Mouse (Mus musculus) G1E (cell line): ENCODE measurements around the gene Gpr3. TPM values are rescaled to one million over a fixed set of nuclear protein-coding genes. Genes with fewer than 3 reads are reported as not detected.
A peak's percentile ranks its signal among the peaks of the same experiment; 100 is the strongest.

ENCODE experiments used
- ATAC-seq: 2 replicates; pipeline ENCODE4 v1.8.0; 2016; ENCODE audit warnings: mild to moderate bottlenecking; ENCODE audit not compliant: insufficient number of reproducible peaks, poor library complexity, low FRiP score, severe bottlenecking; ENCODE audit errors: extremely low read depth
- DNase-seq: peaks from one replicate; pipeline ENCODE4 v3.0.0; 2012; ENCODE audit warnings: low spot score
- H3K27me3 ChIP-seq: 2 replicates; pipeline ENCODE4 v1.6.1; 2012; ENCODE audit warnings: mild to moderate bottlenecking, low read length, inconsistent platforms; ENCODE audit not compliant: insufficient read depth
- H3K36me3 ChIP-seq: replicated peaks from 2 replicates; pipeline ENCODE3; 2012; ENCODE audit warnings: mild to moderate bottlenecking, inconsistent platforms
- H3K4me1 ChIP-seq: 2 replicates; pipeline ENCODE4 v1.6.1; 2012; ENCODE audit warnings: low read depth, low read length, inconsistent platforms, mixed read lengths; ENCODE audit not compliant: insufficient read depth
- H3K4me3 ChIP-seq: 2 replicates; pipeline ENCODE4 v1.5.1; 2012; ENCODE audit warnings: low read depth, mild to moderate bottlenecking, inconsistent platforms, low read length, moderate library complexity, mixed read lengths
- H3K9me3 ChIP-seq: replicated peaks from 2 replicates; pipeline ENCODE4 v1.6.1; 2012; ENCODE audit warnings: inconsistent platforms
- CTCF ChIP-seq: IDR thresholded peaks from 2 replicates; pipeline ENCODE4 v1.5.1; 2012; ENCODE audit warnings: low read depth, low read length, inconsistent platforms, mixed read lengths
- GATA1 ChIP-seq: IDR thresholded peaks from 2 replicates; pipeline ENCODE4 v1.6.1; 2012; ENCODE audit warnings: borderline replicate concordance, low read length, inconsistent platforms, mixed read lengths
- GATA2 ChIP-seq: IDR thresholded peaks from 2 replicates; pipeline ENCODE4 v1.6.1; 2012; ENCODE audit warnings: low read depth, low read length, inconsistent platforms, borderline replicate concordance
- POLR2AphosphoS5 ChIP-seq: IDR thresholded peaks from 2 replicates; pipeline ENCODE4 v1.6.1; 2012; ENCODE audit warnings: low read depth, low read length, inconsistent platforms; ENCODE audit not compliant: insufficient replicate concordance
- TAL1 ChIP-seq: conservative IDR thresholded peaks from 2 replicates; pipeline ENCODE4 v1.6.1; 2012; ENCODE audit warnings: low read depth, low read length, inconsistent platforms, mixed read lengths
- polyA plus RNA-seq: library from polyadenylated mRNA; stranded (reverse); fragments of >175 nt; gene quantifications from 2 replicates; pipeline ENCODE4 v1.2.3, GENCODE M21; 2012
- total RNA-seq, 2 experiments: library from RNA; stranded (forward) in 1 of 2; stranded (reverse) in 1 of 2; fragments of 200-1000 nt in 1 of 2; fragments of >200 nt in 1 of 2; fragmentation: Nextera tagmentation in 1 of 2; gene quantifications; 2 replicates each; pipeline ENCODE4 v1.2.3; 2014 to 2017

Gpr3 gene
- total and polyA plus RNA-seq, 3 experiments, result 0.10 to 0.16 TPM; not detected in 1

DNA sequence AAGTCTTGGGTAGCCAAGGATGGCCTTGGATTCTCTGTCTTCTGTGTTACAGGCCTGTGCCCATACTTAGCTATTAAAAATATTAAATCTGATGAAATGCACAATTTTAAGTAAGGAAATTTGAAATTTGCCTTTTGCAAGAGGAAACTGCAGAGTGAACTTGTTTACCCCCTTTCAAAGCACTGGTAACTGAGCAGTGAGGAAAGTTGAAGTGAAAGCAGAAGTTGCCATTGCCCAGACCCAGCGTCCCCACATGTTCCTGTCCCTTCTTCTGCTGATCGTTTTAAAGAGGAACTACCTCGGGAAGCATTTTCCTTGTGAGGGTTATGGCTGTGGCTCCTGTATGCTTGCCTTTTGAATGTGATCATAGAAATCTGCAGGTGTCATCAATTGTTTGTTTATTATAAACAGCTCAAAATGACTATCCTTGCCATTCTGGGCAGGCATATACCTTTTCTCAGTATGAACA lies 42.2 kb downstream of the Gpr3 start:
- ATAC-seq, result no peak
- Histone ChIP-seq H3K4me3 (no peak overlapping the region; the same call in 1 of the 2 replicates), H3K9me3 (no peaks in the 10 kb centered on the region), H3K4me1 (peaks cover 30% of the 10 kb centered on the region), H3K36me3 (peaks cover 45% of the 10 kb centered on the region), H3K27me3 (no peaks in the 10 kb centered on the region)
- peak; percentile 45 for DNase-seq
- TF ChIP-seq GATA2 (no peak), GATA1 (no peak), CTCF (no peak), POLR2AphosphoS5 (no peak), TAL1 (no peak)

DNA sequence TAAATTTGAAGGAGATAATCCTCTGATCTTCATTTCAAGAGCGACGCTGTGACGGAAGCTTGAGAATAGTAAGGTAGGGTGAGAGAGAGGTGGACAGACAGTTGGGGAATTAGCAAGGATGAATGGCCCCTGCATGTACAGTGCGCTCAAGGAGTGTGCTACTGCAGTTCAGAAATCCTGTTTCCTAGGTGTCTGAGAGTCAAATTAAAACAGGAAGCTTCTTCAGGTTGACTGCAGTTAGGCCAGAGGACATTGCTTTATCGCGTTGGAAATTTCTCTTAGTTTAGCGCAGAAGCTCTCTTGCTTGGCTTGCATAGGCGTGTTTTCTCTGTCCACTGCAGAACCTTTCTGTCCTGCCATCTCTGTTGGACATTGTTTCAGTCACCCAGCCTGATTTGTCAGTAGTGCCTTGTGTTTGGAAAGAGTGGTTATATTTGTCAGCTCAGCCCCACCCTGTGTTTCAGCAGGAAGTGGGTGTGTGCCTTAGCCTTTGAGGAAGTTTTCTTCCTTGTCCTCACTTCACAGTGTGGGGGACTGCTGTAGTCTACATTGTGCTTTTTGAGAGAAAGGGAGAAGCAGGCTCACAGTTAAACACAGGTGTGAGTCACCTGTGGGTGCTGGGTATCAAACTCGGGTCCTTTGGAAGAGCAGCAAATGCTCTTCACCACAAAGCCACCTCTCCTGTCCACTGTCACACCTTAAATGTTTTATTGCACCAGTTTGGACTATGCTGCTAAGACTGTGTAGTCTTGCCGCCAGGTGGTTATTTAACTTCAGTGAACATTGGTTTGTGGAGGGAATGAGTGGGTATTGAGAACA lies 42.9 kb downstream of the Gpr3 start:
- Histone ChIP-seq H3K9me3 (no peaks in the 10 kb centered on the region), H3K4me1 (peaks cover 30% of the 10 kb centered on the region), H3K4me3 (no peak overlapping the region; the same call in 1 of the 2 replicates), H3K27me3 (no peaks in the 10 kb centered on the region), H3K36me3 (peaks cover 50% of the 10 kb centered on the region)
- DNase-seq, result peak; percentile 40
- TF ChIP-seq GATA1 (no peak), CTCF (no peak), GATA2 (no peak), TAL1 (no peak)
- ATAC-seq, result peak; percentile 45

DNA sequence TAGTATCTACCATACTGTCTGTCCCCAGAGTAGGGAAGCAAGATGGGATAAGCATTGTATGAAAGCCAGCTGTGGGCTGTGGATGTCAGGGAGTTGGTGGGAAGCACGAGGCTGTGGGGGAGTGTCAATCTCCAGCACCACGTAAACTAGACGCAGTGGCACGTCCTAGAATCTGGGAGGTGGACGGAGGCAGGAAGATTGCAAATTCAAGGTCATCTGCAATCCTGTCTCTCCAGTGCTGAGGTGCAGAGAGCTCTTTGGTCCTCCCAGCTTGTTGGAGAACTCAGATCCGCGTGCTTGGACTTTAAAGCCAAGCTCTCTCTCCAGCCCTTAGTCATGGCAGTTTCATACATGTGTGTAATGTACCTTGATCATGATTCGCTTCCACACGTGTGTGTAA lies 45.6 kb downstream of the Gpr3 start:
- DNase-seq (no peak), ATAC-seq (no peak)
- Histone ChIP-seq H3K4me3 (no peak overlapping the region), H3K9me3 (no peaks in the 10 kb centered on the region), H3K4me1 (peaks cover 25% of the 10 kb centered on the region), H3K36me3 (peaks cover 49% of the 10 kb centered on the region), H3K27me3 (no peaks in the 10 kb centered on the region)
- no peak for TF ChIP-seq GATA1
- TF ChIP-seq CTCF, result no peak
- TF ChIP-seq GATA2, result no peak
- no peak for TF ChIP-seq POLR2AphosphoS5
- TF ChIP-seq TAL1, result no peak

DNA sequence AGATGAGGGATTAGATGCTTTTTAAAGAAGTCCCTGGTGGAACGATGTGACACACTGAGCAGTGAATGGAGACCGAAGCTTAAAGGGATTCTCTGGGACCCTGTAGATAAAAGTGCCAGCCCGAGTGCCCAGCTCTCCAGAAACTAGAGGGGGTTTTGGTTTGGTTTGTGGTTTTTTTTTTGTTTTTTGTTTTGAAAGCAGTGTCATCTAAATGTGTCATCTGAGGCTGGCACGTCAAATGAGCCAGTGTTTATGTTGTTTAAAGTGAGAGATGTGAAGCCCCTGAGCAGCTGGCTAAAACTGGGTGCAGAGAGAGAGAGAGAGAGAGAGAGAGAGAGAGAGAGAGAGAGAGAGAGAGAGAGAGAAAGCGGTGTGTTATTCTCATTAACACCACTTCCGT lies 50.1 kb downstream of the Gpr3 start:
- peaks cover 30% of the 10 kb centered on the region for H3K4me1 ChIP-seq
- DNase-seq (no peak), ATAC-seq (no peak)
- no peaks in the 10 kb centered on the region for H3K27me3 ChIP-seq
- peaks cover 56% of the 10 kb centered on the region for H3K36me3 ChIP-seq
- TF ChIP-seq POLR2AphosphoS5 (no peak), TAL1 (no peak), CTCF (no peak), GATA1 (no peak), GATA2 (no peak)
- no peak overlapping the region for H3K4me3 ChIP-seq
- H3K9me3 ChIP-seq, result no peaks in the 10 kb centered on the region

DNA sequence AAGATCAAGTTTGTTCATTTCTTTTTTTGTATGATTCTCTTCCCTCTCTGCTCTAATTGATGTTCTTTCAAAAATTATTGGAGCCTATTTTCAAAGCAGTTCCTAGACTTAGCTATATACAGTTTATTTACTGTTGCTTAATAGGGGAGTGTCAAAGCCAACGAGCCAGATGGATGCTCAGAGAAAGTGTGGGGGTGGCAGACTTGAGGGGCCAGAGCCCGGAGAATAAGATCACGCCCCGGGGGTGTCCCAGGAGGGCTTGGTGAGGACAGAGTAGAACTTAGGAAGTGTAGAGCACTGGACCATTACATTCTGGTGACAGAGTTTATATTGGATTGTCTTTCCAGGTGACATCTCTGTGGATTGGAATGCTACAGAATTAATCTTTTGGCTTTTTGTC lies 51.5 kb downstream of the Gpr3 start:
- TF ChIP-seq GATA2, result no peak
- no peak for TF ChIP-seq POLR2AphosphoS5
- TF ChIP-seq CTCF, result no peak
- TF ChIP-seq TAL1, result no peak
- no peak for TF ChIP-seq GATA1
- ATAC-seq (no peak), DNase-seq (no peak)
- H3K4me1 ChIP-seq, result peaks cover 28% of the 10 kb centered on the region
- H3K36me3 ChIP-seq, result peaks cover 57% of the 10 kb centered on the region
- H3K27me3 ChIP-seq, result no peaks in the 10 kb centered on the region
- no peak overlapping the region for H3K4me3 ChIP-seq
- no peaks in the 10 kb centered on the region for H3K9me3 ChIP-seq

DNA sequence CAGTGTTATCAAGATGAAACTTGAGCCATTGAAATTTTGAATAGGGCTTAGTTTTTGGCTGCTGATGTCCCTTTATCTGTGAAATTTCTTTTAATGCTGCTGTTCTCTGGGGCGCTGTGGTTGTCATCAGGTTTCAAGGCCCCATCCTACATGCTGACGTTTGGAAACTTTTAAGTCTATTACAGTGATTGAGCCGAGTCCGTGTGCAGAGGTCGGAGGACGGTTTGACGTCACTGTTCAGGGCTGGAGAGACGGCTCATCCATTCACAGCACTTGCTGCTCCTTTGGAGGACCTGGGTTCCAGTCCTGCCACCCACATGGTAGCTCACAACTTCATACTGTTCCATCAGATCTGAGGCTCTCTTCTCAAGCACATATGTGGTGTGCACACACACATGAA lies 52.1 kb downstream of the Gpr3 start:
- TF ChIP-seq CTCF, result no peak
- TF ChIP-seq GATA2, result no peak
- TF ChIP-seq TAL1, result no peak
- TF ChIP-seq GATA1, result no peak
- no peak for TF ChIP-seq POLR2AphosphoS5
- Histone ChIP-seq H3K4me3 (no peak overlapping the region), H3K36me3 (peaks cover 58% of the 10 kb centered on the region), H3K9me3 (no peaks in the 10 kb centered on the region), H3K4me1 (peaks cover 31% of the 10 kb centered on the region), H3K27me3 (no peaks in the 10 kb centered on the region)
- no peak for ATAC-seq
- DNase-seq, result no peak

DNA sequence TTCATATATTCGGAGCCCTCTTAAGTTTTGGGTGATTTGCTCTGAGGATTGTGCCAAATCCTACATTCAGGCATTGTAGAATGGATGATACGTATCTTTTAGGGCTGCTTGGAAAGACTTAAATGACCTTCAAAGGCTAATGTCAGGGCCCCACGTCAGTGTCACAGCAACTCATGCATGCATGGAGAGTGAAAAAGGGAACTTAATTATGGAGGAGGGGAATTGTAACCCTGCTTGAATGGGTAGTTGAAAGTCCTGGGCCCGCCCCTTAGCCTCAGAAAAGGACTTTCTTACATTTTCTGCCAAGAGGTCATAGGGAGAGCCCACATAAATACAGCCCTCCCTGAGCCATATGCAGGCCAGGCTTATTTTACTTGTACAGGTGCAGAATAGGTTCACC lies 52.7 kb downstream of the Gpr3 start:
- H3K36me3 ChIP-seq, result peaks cover 52% of the 10 kb centered on the region
- TF ChIP-seq POLR2AphosphoS5 (no peak), CTCF (no peak), GATA1 (no peak), TAL1 (no peak), GATA2 (no peak)
- peak; percentile 70 for DNase-seq
- no peak for ATAC-seq
- no peak overlapping the region for H3K4me3 ChIP-seq
- H3K4me1 ChIP-seq, result peaks cover 31% of the 10 kb centered on the region
- no peaks in the 10 kb centered on the region for H3K9me3 ChIP-seq
- H3K27me3 ChIP-seq, result no peaks in the 10 kb centered on the region

Other genes with a start within 250 kb of the Gpr3 start
- not detected in 2 replicates for gene Fgr, start 238.4 kb downstream of the Gpr3 start, total RNA-seq (2014; fragmentation: Nextera tagmentation)
- gene Fgr, start 238.4 kb downstream of the Gpr3 start, total RNA-seq (2017), result 0.05 TPM in 1 of 2 replicates, not detected in the other
- gene Fgr, start 238.4 kb downstream of the Gpr3 start, polyA plus RNA-seq, result not detected in 2 replicates
- gene Ahdc1, start 201.3 kb downstream of the Gpr3 start, total RNA-seq (2014; fragmentation: Nextera tagmentation), result 15.6 and 19.8 TPM in 2 replicates
- gene Ahdc1, start 201.3 kb downstream of the Gpr3 start, total RNA-seq (2017), result 2.7 TPM in 2 replicates
- 37.6 and 37.9 TPM in 2 replicates for gene Ahdc1, start 201.3 kb downstream of the Gpr3 start, polyA plus RNA-seq
- 127 and 152 TPM in 2 replicates for gene Wasf2, start 82.0 kb downstream of the Gpr3 start, total RNA-seq (2014; fragmentation: Nextera tagmentation)
- gene Wasf2, start 82.0 kb downstream of the Gpr3 start, total RNA-seq (2017), result 8.2 and 12.1 TPM in 2 replicates
- 54.9 and 58.3 TPM in 2 replicates for gene Wasf2, start 82.0 kb downstream of the Gpr3 start, polyA plus RNA-seq
- not detected in 2 replicates for gene Cd164l2, start 405 bp downstream of the Gpr3 start, total RNA-seq (2014; fragmentation: Nextera tagmentation)
- not detected in 2 replicates for gene Cd164l2, start 405 bp downstream of the Gpr3 start, total RNA-seq (2017)
- gene Cd164l2, start 405 bp downstream of the Gpr3 start, polyA plus RNA-seq, result not detected in 2 replicates
- gene Map3k6, start 28.3 kb upstream of the Gpr3 start, total RNA-seq (2014; fragmentation: Nextera tagmentation), result 20.9 and 28.4 TPM in 2 replicates
- 27.6 and 29.2 TPM in 2 replicates for gene Map3k6, start 28.3 kb upstream of the Gpr3 start, total RNA-seq (2017)
- gene Map3k6, start 28.3 kb upstream of the Gpr3 start, polyA plus RNA-seq, result 85.3 and 87.2 TPM in 2 replicates
- 1.2 and 2.5 TPM in 2 replicates for gene Sytl1, start 50.6 kb upstream of the Gpr3 start, total RNA-seq (2014; fragmentation: Nextera tagmentation)
- 0.05 and 0.35 TPM in 2 replicates for gene Sytl1, start 50.6 kb upstream of the Gpr3 start, total RNA-seq (2017)
- gene Sytl1, start 50.6 kb upstream of the Gpr3 start, polyA plus RNA-seq, result 1.4 and 1.7 TPM in 2 replicates
- 33.5 and 34.3 TPM in 2 replicates for gene Tmem222, start 65.3 kb upstream of the Gpr3 start, total RNA-seq (2014; fragmentation: Nextera tagmentation)
- 25.2 and 30.3 TPM in 2 replicates for gene Tmem222, start 65.3 kb upstream of the Gpr3 start, total RNA-seq (2017)
- 30.3 and 30.8 TPM in 2 replicates for gene Tmem222, start 65.3 kb upstream of the Gpr3 start, polyA plus RNA-seq
- 24.5 and 32.3 TPM in 2 replicates for gene Wdtc1, start 140.9 kb upstream of the Gpr3 start, total RNA-seq (2014; fragmentation: Nextera tagmentation)
- 6.9 and 7.1 TPM in 2 replicates for gene Wdtc1, start 140.9 kb upstream of the Gpr3 start, total RNA-seq (2017)
- gene Wdtc1, start 140.9 kb upstream of the Gpr3 start, polyA plus RNA-seq, result 53.4 and 61.4 TPM in 2 replicates
- 27.3 and 30.2 TPM in 2 replicates for gene Slc9a1, start 157.2 kb upstream of the Gpr3 start, total RNA-seq (2014; fragmentation: Nextera tagmentation)
- gene Slc9a1, start 157.2 kb upstream of the Gpr3 start, total RNA-seq (2017), result 5.3 and 7.3 TPM in 2 replicates
- gene Slc9a1, start 157.2 kb upstream of the Gpr3 start, polyA plus RNA-seq, result 37.0 and 44.6 TPM in 2 replicates